Mouse (Mus musculus) right cerebral cortex, postnatal 14 days (tissue): ENCODE data around the gene Atp5e.

Source experiments
- DNase-seq: peaks from one replicate; pipeline ENCODE4 v3.0.0; 2022

The Atp5e gene

DNA sequence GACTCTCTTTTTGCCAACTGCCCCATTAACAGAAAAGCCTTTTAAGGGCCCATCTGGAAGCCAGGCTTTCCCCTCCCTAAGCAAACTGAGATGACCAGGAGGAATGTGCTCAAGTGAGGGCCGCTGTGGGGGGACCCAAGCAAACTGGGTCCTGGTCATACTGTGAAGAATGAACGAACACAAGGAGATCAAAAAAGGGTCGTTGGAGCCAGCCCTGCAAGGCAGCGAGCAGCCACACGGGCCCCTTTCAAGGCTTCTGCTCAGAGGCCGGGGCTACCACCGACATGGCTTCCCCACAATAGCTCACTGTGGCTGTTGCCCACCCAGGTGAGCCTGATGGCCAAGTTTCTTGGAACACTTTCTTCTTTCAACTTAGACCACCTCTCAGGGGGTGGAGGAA lies 17.4 kb downstream of the Atp5e start:
- no peak for DNase-seq

- DNase-seq = no peak
Observed at GRCm38 (mm10) chr2:174445018-174445417, 18.9 kb downstream of the Atp5e start.

GRCm38 (mm10) chr2:174444359-174444758 lies 19.5 kb downstream of the Atp5e start:
- DNase-seq = no peak

DNA sequence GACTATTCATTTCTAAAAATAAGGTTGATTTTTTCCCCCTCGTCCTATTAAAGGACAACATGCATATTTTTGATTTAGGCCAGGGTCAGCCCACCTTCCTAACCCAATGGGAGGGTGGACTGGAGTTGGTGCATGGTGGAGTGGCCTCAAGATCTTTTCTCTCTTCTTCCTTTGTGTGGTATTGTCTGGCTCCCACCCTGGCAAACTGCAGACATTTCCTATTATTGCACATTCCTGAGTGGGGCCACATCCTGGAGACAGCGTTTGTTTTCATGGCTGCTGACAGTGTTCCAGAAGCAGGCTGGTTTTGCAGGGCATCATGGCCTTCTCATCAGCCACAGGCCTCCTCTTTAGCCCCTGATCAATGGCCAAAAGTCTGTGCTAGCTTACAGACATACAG lies 20.9 kb downstream of the Atp5e start:
- no peak for DNase-seq

GRCm38 (mm10) chr2:174442460-174442859 lies 21.4 kb downstream of the Atp5e start:
- no peak for DNase-seq

DNA sequence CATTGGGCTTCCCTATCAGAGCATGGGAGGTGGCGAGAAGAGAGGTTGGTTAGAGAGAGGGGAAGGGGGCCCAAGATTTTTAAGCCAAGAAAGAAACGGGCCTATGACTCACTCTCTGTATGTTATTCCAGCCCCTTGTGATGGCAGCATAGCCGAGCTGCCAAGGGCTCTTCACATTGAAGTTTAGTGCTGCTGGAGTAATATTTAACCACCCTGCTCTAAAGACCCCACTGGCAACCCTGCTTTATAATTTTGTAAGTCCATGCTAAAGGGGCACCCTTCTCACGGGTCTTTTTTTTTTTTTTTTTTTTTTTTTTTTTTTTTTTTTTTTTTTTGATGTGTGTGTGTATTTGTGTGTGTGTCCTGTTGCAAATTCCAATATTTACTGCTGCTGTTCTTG lies 22.0 kb downstream of the Atp5e start:
- no peak for DNase-seq

DNA sequence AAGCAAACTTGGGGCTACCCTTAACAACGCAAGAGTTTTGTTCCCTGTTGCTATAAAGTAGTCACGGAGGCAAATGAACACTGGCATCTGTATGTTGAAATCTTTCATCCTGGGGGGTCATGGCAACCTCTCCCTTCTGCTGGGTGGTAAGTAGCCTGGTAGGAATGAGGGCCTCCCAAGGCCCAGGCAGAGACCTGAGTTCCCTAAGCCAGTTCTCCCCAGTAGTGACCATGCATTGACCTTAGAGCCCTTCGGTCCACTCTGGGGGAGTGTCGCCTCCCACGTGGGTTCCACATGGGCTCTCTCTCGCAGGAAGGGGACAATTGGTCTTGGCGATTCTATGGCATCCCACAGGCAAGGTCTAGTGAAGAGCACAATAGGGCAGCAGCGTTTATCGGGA lies 23.9 kb downstream of the Atp5e start:
- DNase-seq = no peak

DNA sequence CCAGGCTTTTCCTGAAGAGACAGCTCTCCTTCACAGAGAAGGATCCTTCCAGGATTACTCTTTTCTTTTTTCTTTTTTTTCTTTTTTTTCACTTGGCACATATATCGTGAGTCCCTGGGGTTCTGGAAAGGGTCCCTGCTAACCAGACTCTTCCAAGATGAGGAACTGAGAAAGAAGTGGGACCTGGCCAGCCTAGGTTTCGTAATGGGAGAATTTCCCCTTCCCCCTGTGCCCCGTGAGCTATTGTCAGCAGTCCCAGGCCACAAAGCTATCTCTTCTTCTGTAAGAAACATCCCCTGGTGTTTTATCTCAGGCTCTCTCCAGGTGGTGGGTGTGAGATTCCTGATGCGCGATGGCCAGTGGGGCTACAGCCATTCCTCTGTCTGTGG lies 24.5 kb downstream of the Atp5e start:
- DNase-seq = no peak

DNA sequence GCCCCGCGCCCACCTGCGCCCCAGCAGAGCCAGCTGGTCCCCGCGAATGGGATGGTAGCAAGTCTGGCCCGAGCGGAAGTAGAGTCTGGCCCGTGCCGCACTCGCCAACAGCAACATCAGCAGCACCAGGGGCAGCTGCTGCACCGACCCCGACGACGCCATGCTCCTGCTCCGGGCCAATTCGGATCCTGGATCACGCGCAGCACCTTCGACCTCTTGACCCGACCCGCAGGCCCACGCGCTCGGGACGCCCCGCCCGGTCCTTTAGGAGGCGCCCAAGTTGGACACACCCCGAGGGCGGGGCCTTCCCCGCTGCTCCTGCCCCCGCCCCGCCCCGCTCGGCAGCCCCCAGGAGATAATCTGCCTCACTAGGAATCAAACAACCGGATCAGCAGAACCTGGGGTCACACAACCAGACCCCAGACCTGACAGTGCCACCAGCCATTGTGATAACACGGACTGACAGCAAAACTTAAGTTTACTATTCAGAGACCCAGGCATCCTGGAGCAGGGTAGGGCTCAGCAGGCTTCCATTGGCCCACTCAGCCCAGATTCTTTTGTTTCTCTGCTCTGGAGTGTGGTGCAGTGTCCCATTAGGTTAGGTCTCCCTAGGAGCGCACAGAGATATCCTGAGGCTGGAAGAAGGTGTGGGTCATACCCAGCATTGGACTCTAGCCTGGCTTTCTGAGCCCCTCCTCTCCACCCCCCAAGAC lies 25.0 kb downstream of the Atp5e start, which contains the start of gene Ctsz:
Gene Ctsz (minus strand): TSS at position 303 of the 713 bp plus-strand sequence.
- DNase-seq = peak; percentile 39

GRCm38 (mm10) chr2:174438181-174438580 lies 25.7 kb downstream of the Atp5e start:
- DNase-seq = no peak

DNA sequence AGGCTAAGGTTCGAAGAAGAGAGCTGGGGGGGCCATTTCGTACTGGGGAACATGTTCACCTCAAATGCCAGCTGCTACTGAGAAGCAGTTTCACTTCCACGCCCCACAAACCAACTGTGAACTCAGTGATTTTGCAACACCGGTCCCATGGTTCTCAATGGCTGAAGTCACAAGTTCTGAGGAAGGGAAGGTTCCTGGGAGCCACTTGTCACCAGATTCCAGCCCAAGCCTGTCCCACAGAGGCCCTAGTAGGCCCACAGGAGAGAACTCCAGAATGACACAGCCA lies 26.3 kb downstream of the Atp5e start:
- DNase-seq = no peak

GRCm38 (mm10) chr2:174436916-174437696 lies 26.8 kb downstream of the Atp5e start:
- no peak for DNase-seq

- no peak for DNase-seq
Observed at GRCm38 (mm10) chr2:174436076-174436701, 27.7 kb downstream of the Atp5e start.

DNA sequence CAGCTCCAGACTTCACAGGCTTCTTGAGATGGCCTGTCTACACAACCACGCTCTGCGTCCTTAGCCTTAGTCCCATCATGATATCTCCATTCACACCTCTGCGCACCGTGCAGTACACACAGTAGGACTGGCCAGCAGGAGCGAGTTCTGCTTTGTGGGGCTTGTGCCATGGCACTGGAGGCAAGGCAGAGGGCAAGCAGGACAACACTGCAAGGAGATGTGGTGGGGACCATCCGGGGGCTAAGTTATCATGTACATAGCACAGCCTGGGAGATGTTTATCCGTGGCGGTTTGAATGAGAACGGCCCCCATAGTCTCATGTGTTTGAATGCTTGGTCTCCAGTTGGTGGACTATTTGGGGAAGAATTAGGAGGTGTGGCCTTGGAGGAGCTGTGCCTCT lies 29.0 kb downstream of the Atp5e start:
- DNase-seq = no peak

DNA sequence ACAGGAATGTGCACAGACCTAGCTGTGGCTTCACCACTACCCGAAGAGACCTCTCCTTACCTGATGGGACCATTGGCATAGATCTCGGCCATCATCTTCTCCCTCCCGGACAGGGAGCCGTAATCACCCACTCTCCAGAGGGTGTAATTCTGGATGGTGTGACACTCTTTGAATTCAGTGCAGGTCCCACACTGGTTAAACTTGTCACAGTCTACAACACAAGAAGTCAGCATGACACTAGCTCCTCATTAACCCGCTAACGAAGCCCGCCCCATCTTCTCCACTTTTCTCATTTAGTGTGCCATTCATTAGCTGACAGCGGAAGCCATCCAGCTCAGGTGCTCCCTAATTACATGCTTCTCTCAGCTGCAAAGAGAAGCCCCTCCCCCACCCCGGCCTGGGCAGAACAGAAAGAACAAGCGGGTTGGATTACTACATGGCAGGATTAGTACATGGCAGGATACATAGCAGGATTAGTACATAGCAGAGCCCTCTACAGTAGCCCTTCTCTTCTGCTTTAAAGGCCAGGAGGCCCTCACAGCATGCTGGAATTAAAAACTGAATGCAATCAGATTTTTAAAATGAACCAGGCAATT lies 34.8 kb downstream of the Atp5e start:
- DNase-seq = no peak

DNA sequence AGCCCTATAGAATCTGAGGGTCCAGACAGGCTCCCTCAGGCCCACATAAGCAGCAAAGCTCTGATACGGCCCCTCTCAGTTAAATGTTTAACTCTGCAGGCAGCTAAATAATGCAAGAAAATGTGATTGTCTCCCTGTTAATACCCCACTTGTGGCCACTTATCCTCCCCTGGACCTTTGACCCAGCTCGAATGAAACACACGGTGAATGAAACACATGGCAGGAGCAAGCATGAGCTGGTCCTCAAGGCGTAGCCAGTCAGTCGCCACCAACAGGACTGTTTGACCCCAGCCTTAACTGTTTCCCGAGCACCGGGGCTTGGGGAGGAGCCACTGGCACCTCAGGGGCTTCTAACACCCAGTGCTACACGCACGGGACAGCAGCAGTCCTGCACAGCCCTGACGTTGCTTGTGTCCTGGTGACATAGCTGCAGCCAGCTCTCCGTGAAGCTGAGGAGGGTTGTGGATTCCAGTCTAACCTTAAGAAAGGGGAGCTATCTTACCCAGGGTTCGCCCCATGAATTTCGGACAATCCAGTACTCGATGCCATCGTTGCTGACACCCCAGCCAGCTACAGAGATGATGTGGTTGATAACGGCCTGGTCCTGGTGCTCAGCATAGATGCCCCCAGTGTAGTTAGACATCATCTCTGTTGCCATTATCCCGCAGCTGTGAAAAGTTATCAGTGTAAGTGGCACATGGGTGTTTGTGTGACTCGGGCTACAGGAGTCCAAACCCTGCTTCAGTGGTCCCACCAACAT lies 35.6 kb downstream of the Atp5e start:
- no peak for DNase-seq

GRCm38 (mm10) chr2:174426856-174427255 lies 37.0 kb downstream of the Atp5e start:
- no peak for DNase-seq

- no peak for DNase-seq
Observed at GRCm38 (mm10) chr2:174424301-174425085, 39.4 kb downstream of the Atp5e start.

GRCm38 (mm10) chr2:174421107-174421506 lies 42.8 kb downstream of the Atp5e start:
- DNase-seq = no peak

- DNase-seq = peak; percentile 94
Observed at GRCm38 (mm10) chr2:174415731-174416310, 48.1 kb downstream of the Atp5e start, which contains the start of gene Nelfcd. TSS of gene Nelfcd (plus strand) at chr2:174415804.

DNA sequence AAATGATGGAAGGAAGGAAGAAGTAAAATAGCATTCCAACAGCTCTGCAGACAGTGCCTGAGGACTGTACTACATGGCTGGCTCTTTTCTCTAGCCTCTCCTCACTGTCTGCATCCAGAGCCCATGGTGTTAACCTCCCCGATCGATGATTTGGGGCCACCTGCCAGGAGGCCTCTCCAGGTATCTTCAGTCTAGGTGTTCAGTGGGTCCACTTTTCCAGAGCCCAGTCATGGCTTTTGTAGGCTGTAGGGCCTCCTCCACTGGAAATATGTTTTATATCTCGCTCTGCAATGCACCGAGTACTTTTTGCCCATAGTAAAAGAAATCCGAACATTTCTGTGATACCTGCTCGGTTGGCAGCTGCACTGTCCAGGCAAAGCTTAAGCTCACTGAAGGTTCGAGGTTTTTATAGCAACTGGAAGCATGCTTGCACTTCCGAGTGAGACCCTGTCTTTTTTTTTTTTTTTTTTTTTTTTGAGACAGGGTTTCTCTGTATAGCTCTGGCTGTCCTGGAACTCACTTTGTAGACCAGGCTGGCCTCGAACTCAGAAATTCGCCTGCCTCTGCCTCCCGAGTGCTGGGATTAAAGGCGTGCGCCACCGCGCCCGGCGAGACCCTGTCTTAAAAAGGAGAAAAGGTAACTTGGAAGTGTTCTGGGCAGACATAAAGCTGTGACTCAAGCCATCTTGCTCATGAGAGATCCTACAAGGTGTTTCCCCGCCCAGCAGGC lies 48.7 kb downstream of the Atp5e start:
- DNase-seq = no peak
